Mouse (Mus musculus) embryonic facial prominence, embryonic 13.5 days (tissue): ENCODE results near the gene Gm43064. TPM values are rescaled to one million over a fixed set of nuclear protein-coding genes. Genes with fewer than 3 reads are reported as not detected.

ENCODE experiments used
- polyA plus RNA-seq: library from polyadenylated mRNA; unstranded; fragments of >200 nt; fragmentation: Nextera tagmentation; extraction: Ambion mirVana; gene quantifications from 2 replicates; pipeline ENCODE4 v1.2.1, GENCODE M21; 2015

Gm43064 gene
- polyA plus RNA-seq, 1 experiment from 2014 or later, result 0.24 TPM

Other genes with a start within 250 kb of the Gm43064 start
- gene Syt6, start 234.3 kb upstream of the Gm43064 start, polyA plus RNA-seq, result 0.66 and 1.9 TPM in 2 replicates
- gene Atg4a-ps, start 163.5 kb upstream of the Gm43064 start, polyA plus RNA-seq, result 0.17 and 0.22 TPM in 2 replicates
- 49.5 and 52.3 TPM in 2 replicates for gene Olfml3, start 71.6 kb upstream of the Gm43064 start, polyA plus RNA-seq
- not detected in 2 replicates for gene Gm10964, start 70.2 kb upstream of the Gm43064 start, polyA plus RNA-seq
- gene Hipk1, start 18.0 kb upstream of the Gm43064 start, polyA plus RNA-seq, result 11.6 and 13.8 TPM in 2 replicates
- gene Dclre1b, start 129 bp upstream of the Gm43064 start, polyA plus RNA-seq, result 30.9 and 32.9 TPM in 2 replicates
- gene Ap4b1, start 53 bp upstream of the Gm43064 start, polyA plus RNA-seq, result 19.6 and 22.2 TPM in 2 replicates
- gene Bcl2l15, start 23.0 kb downstream of the Gm43064 start, polyA plus RNA-seq, result 0.37 and 0.56 TPM in 2 replicates
- 0.56 and 0.95 TPM in 2 replicates for gene Ptpn22, start 50.2 kb downstream of the Gm43064 start, polyA plus RNA-seq
- gene Rsbn1, start 104.5 kb downstream of the Gm43064 start, polyA plus RNA-seq, result 12.9 and 14.6 TPM in 2 replicates
- 38.4 and 39.5 TPM in 2 replicates for gene Phtf1, start 158.5 kb downstream of the Gm43064 start, polyA plus RNA-seq